Mouse (Mus musculus) adrenal gland, adult (tissue): ENCODE data around the gene Bri3.
A peak's percentile ranks its signal among the peaks of the same experiment; 100 is the strongest.

ENCODE experiments used
- DNase-seq, 2 experiments: peaks; one replicate each; pipeline ENCODE4 v3.0.0; 2022 to 2023; ENCODE audit warnings: low spot score in 1 of 2; ENCODE audit not compliant: inconsistent age in 2 of 2

The Bri3 gene

GRCm38 (mm10) chr5:144411702-144412101 lies 167.5 kb downstream of the Bri3 start:
- peak; percentile 85 to 90 for DNase-seq

- DNase-seq = no peak
These were observed 168.5 kb downstream of the Bri3 start for GRCm38 (mm10) chr5:144412781-144413180.

DNA sequence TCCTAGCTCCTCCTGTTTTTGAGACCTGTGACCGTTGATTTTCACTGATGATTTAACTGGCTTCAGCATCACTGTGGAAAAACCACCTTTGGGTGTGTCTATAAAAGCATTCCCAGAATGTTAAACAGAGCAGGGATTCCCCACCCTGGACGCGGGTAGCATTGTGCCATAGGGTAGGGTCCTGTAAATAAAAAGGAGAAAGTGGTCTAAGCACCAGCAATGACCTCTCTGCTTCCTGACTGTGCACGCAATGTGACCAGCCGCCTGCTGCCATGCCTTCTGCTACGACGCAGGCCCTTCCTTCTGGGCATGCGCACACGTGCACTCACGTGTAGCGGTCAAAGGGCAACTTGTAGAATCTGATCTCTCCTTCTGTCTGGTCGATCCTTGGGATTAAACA lies 174.2 kb downstream of the Bri3 start:
- DNase-seq = no peak

- DNase-seq = peak; percentile 36 to 80
These were observed 175.8 kb downstream of the Bri3 start for GRCm38 (mm10) chr5:144420001-144420400.

GRCm38 (mm10) chr5:144426697-144427096 lies 182.5 kb downstream of the Bri3 start:
- peak; percentile 72 to 80 for DNase-seq

- DNase-seq = peak; percentile 40 to 49
These were observed 183.6 kb downstream of the Bri3 start for GRCm38 (mm10) chr5:144427861-144428260.

DNA sequence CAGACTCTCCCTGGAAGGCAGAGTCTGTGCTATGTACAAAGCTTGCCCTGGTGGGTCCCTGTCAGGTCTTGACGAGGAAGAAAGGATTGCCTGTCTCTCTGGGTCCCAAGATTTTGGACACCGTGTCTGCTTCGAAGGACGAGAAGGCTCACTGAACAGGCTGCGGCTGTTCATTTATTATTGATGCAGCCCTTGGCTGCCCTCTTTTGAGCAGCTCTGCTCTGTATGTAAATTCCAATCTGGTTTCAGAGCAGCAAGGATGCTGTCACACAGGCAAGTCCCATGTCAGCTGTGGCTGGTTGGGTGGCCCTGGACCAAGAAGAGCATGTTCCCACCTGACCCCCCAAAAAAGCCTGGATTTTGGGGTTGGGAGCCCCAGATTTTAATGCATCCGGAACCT lies 187.2 kb downstream of the Bri3 start:
- DNase-seq = no peak

- peak; percentile 70 to 83 for DNase-seq
These were observed 195.2 kb downstream of the Bri3 start for GRCm38 (mm10) chr5:144439286-144440040.

GRCm38 (mm10) chr5:144441831-144442271 lies 197.6 kb downstream of the Bri3 start:
- peak; percentile 87 to 96 for DNase-seq

GRCm38 (mm10) chr5:144446475-144447225 lies 202.4 kb downstream of the Bri3 start:
- peak in 1 of 2 experiments; percentile 40 for DNase-seq

DNA sequence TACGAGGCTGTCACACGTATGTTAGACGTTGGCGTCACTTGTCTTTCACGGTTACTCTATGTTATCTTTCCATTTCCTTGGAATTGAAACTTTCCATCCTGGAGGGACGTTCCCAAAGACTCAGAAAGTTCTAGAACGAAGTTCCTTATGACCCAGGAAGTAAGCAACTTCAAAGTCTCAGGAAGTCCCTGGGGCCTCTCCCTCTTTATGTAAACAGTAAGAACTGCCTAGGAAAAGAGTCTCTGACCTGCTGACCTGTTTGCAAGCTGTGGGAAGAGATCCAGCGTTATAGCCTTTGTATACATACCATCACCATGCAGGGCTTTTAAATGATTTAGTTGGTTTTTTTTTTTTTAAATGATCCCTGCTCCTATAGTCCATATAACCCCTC lies 203.0 kb downstream of the Bri3 start:
- no peak for DNase-seq

GRCm38 (mm10) chr5:144447975-144448374 lies 203.7 kb downstream of the Bri3 start:
- DNase-seq = no peak

DNA sequence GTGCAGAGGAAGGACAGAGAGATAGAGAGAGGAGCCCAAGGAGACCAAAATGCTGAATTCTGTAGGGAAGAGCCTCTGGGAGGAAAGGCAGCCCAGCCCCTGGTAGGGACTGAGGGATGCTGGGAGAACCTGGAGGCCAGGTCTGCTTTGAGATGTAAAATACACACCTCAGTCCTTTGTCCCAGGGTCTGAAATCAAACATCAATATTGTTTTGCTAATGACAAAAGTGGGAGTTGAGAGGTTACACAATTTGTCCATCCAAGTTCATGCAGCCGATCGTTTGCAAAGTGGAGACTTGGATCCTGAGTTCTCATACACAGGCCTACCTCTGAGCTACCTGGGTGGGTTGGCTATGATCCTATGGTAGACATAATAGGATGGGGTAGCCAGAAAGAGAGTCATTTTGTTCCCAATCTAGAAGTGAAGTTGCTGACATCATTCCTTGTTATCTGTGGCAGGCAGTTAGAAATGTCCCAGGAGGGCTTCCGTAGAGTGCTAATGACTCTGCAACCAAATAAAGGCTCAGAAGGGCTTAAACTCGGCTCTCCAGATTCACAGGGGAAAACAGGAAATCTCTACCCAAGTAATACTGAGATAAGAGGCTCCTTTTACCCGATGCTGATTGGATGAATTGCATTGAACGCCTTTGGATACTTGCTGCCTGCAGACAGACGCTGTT lies 208.7 kb downstream of the Bri3 start:
- no peak for DNase-seq

DNA sequence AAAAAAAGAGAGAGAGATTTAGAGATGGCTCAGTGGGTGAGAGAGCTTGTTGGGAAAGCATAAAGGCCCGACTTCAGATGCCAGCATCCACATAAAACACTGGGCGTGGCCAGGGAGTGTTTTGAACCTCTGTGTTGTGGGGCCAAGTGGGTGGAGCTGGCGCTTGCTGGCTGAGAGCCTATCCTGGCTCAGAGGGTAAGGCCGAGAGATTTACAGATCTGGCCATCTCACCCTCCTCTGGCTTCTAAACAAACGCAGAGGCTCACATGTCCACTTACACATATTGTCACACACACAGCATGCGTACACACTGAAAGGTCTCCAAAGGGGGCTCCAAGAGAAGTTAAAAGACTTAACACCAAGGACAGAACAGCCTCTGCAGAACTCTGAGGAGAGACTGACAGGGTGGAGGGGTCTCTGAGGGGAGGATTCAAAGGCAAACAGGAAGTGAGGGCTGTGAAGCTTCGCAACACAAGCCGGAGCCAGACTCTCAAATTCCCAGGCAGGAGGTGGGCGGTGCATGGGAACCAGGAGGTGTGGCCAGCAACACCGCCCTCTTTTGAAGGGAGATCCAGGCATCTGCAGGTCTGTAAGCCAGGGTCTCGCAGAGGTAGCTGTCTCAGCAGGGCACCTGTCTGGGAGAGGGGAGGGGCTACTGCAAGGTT lies 213.5 kb downstream of the Bri3 start:
- DNase-seq = peak; percentile 66 to 83

DNA sequence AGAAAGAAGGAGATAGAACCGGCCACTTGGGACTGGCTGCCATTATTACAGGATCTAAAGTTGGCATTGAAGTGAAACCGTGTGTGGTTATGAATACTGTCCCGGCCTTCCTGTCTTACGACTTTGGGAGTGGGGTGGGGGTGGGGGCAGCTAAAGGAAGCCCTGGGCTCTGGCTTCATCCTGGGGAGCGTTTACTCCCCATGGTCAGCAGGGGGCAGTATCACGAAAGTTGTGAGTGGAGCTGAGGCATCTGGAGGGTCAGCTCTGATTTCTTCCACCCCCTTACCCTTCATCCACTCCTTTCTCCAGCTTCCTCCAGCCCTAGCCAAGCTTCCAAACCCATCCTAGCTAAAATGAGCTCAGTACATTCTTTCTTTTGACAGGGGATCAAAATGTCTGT lies 222.8 kb downstream of the Bri3 start:
- peak in 1 of 2 experiments; percentile 37 for DNase-seq

DNA sequence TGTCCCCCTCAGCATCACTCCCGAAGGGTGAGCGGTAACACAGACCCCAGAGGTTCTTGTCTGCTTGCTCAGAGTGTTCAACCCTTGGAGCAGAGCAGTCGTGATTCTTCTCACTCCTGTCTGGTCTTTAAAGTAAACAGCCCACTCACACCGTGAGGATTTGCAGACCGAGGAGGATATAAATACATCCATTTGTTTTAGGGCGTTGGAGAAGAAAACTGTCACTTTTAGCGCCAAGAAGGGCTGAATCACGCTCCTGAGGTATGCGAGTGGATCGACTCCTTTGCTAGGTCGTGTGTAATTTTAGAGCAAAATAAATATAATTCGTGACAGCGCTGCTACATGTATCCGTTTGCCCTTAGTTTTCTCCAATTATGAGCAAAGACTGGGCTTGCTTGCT lies 228.8 kb downstream of the Bri3 start:
- no peak for DNase-seq

DNA sequence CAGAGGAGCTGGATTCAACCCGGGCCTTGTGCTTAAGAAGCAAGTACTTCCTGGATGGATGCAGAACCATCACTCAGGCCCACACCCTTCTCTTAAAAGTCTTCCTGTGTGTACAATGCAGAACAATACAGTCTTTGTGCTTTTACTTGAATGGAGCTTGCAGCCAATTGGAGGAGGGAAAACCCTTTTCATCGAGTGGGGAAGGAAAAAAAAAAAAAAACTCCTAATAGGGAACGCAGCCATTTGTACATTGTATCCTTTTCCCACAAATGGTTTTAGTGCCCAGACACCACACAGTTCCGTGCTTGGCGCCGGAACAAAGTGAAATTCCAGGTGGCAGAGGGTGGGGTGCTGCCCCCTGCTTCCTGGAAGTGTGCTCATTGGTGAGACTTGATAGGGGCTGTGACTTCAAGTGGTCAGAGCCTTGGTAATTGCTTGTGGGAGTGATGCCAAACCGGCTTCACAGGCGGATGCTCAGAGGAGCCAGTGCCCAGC lies 235.5 kb downstream of the Bri3 start:
- DNase-seq = no peak

DNA sequence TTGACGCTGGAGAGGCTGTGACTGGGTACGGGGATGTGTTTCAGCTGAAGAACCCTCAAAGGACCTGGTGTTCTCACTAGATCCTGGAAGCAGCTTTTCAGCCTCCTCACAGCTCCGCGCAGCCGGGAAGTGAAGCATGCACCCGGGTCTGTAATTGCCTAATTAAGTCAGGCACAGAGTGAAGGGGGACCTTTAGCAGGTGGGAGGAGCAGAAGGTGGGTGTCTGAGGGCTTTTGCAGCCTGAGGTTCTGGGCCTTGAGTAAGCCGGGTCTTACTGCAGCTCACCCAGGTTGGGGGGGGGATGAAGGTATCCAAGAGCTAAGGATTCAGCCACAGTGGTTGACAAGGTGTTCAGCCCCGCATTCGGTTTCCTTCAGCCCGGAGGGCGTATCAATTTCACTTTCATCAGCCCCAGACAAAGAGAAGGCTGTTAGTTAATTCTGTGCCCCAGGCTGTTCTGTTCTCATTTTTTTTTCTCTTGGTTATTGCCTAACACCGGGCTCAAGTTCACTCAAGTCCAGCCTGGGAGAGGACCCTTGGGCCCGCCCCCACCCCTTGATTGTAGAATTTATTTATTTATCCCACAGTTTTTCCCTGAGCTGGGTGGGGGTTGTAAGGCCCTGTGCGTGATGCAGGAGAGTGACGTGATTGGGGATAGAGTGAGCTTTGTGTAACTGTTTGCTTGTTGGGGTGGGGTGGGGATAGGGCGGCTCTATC lies 239.6 kb downstream of the Bri3 start:
- no peak for DNase-seq

DNA sequence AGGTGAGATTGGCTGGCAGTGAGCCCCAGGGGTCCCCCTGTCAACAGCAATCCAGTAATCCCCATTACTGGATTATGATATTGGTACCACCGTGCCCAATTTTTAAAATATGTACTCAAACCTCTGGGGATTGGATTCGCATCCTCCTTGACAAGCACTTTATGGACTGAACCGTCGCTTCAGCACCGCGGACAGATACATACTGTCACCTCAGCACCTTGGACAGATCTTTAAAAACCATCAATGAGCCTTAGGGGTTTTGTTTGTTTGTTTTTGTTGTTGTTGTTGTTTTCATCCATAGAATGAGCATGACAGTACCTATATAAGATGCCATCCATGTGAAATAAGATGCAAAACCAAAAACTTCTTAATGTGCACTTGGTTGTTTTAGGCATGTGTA lies 247.1 kb downstream of the Bri3 start:
- DNase-seq = peak; percentile 26 to 73
